Mouse (Mus musculus): ENCODE measurements at regions not wholly inside any gene's neighbourhood (a gene's known extent, or its start where the extent isn't known, plus 50 kb on each side); places are given as distances from the start of the nearest gene placed in this dataset.

DNA sequence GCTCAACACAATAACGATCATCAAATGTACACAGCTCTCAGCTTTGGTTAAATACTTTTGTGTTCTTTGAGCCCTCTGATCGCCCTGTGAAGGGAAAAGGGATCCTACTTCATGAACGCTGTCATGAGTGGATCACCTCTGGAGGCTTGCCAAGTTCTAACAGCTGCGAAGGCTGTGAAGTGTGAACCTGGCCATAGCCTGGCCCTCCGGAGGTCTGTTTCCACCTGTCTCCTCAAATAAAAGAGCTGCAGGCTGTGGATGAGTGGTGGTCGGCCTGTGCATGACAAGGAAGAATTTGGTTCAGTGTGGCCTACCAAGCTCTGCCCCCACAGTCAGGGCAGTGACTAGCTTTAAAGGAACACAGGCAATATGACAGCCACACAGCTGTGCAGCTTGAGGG is 122.0 kb downstream of the Gm12728 start:
- DNase-seq (ENCODE audit: low spot score in 2 of 2) = no peak

DNA sequence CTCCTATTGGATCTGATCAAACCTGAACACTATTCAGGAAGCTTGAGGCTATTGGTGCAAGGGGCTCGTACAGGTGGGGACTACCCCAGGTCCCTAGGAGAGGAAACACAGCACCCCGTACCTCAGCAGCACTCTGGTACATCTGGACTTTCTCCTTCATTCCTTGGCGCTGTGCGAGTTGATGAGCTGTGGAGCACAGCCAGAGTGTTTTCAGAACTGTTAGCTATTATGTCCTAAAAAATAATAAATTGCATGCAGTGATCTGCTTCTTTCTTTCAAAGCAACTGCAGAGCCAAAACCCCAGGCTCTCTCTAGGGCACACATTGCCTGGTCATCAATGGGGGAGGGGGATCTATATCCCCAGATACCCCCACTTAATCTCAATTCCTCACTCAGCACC is 122.6 kb downstream of the Gm12728 start:
- no peak for DNase-seq (ENCODE audit: low spot score in 2 of 2)

DNA sequence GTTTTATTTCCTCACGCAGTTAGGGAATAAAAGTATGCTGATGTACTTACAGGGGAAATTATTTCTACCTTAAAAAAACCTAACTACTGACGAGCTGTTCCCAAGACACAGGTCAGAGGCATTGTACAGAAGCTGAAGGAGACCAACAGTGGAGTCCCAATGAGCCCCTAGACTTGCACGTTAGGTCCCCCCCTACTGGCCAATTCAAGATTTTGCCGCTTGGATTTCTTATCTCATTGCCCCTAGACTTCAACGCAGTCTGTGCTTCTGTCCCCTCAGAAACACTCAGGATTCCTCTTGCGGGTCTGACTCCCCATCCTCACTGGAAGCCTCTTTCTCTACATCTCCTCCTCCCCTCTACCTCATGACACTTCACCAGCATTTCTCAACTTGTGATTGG is 125.3 kb downstream of the Gm12728 start:
- no peak for DNase-seq (ENCODE audit: low spot score in 2 of 2)

DNA sequence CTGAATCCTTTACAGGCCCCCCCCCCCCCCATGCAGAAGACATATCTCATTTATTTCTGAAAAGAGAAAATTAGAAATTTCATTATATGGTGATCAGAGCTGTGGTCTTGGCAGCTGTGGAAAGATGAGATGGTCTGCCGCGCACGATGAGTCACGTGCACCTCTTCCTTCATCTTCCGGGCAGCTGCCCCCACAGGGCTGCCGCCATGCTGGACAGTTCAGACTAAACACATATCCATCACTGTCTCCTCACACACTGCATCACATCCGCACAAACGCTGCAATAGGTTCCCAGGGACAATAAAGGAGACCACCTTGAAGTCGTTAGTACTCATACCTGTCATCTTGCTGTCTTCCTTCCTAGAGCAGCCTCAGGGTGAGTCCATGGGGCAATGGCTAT is 126.6 kb downstream of the Gm12728 start:
- DNase-seq (ENCODE audit: low spot score in 2 of 2) = no peak

DNA sequence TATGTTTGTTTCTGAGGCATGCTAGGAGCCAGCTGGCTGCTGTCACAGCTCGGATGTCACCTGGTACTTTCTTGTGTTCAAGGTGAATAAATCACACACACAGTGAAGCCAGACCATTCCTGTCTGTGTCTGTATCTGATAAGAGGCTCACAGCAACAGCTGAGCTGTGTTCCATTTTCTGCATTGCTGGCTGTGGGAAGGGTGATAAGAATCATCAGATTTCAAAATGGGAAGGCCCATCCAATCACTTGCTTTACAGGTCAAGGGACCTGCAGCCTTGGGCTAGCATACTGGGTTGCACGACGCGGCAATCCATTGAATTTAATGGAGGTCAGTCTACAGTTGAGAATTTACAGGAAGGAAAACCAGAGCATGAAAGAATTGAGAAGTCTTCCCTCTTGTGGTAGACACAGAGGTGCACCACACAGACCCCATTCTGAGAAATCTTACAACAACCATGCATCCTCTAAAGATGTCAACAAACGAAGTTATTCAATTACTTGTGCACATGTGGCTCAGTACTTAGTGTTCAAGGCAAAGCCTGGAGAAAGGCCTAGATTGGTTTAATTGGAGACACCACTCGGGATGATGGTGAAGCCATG is 135.2 kb downstream of the Gm12728 start:
- no peak for DNase-seq (ENCODE audit: low spot score in 2 of 2)

DNA sequence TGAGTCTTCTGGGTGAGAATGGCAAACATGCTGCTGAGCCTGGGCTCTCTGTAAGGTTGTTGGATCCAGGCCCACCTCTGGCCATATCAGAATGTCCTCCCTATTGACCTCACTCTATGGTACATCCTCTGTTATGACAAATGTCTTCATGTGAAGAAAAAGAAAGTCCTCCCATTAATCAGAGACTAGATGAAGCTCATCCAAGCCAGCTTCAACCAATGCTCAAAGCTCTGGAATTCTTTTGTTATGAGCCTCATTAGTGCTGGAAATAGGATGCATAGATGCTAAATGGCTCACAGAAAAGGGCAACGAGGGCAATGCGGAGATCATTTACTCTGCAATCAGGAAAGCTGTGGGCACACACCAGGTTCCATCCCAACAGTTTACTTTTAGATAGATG is 135.8 kb downstream of the Gm12728 start:
- no peak for DNase-seq (ENCODE audit: low spot score in 2 of 2)

DNA sequence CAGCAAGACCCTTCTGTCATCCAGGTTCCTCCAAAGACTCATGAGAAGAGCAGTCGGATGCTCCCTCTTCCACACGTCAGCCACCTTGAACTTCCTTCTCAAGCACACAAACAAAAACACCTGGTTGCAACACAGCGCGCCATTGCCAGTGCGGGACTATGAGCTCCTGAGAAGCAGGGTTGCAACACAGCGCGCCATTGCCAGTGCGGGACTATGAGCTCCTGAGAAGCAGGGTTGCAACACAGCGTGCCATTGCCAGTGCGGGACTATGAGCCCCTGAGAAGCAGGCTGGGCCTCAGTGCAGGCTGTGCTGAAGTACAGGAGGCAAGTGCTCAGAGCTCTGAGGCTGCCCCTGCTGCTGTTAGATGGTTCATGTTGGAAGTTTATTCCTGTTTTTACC is 140.0 kb downstream of the Gm12728 start:
- DNase-seq (ENCODE audit: low spot score in 2 of 2) = no peak

DNA sequence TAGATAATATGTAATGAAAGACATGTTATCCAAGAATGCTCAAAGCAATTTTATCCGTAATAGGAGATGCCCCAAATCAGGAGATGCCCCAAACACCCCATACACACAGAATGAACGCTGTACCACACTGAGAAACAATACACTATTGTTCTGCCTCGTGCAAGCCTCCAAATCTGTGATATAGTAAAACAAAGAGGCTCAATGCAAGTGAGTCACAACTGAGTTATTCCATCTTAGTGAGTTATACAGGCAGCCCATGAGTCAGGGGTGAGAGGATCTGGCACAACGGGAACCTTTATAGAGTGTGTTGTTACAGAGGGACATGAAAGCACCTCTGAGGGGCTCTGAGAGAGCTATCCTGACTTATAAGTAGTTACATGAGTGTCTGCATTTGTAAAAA is 145.3 kb downstream of the Gm12728 start:
- no peak for DNase-seq (ENCODE audit: low spot score in 2 of 2)

DNA sequence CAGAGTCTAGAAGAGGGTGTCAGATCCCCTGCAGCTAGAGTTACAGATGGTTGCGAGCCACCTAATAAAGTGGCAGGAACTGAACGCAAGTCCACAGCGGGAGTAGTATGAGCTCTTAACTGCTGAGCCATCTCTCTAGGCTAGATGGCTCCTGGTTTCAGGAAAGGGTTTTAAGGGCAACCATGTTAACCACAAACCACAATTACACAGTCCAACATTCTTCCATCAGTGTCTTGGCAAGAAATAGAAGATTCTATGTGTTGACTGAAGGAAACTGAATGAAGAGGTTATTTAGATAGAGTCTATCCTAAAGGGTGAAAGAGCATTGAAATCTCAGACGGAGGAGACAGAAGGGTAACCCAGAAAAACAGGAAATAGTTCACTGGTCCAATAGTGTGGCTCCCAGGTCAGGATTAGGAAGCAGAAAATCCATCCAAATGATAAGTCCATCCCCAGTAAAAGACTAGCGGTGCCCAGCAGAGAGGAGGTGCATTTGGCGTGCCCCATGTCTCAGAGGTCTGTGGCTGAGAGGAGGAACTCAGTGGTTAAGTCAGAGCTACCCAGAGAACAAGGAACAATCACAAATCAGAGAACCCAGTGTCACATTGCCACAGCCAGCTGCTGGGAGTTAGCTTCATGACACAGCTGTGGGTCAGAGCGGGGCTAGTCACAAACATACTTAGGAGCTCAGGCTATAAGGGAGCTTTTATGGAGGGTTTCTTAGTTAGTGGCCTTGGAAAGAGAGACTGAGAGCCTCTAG is 147.3 kb downstream of the Gm12728 start:
- DNase-seq (ENCODE audit: low spot score in 2 of 2) = no peak

DNA sequence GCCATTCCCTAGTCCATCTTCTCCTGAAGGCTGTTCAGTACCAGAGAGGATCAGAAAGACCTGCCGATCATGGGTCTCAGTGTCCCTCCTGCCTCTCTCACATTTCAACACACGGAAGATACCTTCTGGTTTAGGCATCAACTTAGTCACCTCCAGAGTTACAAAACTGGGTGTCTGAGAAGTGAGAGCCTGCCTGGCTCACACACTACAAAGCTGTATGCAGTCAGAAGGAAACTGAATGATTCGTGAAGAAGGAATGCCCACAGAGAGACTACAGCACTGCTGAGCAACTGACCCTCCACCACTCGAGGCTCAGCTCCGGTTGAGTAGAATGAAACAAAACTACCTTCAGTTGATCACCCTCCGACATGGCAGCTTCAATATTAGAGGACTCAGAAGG is 147.9 kb downstream of the Gm12728 start:
- no peak for DNase-seq (ENCODE audit: low spot score in 2 of 2)

DNA sequence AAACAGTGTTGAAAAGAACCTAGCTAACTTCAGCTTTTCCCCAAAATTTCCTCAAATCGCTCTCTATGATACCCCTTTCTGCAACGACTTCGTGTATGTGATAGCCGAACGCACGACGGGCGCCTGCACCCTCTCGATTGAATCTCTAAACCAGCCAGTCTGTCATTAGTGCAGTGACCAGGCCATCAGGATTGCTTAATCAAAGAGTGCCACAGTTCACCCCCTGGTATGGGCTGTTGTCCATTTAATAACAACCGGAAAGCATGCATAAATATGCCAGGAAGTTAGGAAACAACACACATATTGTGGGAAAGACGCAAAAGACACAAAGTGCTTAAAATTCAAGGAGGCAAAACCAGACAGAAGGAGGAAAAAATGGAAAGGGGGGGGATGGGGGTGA is 149.2 kb downstream of the Gm12728 start:
- DNase-seq (ENCODE audit: low spot score in 2 of 2) = no peak

DNA sequence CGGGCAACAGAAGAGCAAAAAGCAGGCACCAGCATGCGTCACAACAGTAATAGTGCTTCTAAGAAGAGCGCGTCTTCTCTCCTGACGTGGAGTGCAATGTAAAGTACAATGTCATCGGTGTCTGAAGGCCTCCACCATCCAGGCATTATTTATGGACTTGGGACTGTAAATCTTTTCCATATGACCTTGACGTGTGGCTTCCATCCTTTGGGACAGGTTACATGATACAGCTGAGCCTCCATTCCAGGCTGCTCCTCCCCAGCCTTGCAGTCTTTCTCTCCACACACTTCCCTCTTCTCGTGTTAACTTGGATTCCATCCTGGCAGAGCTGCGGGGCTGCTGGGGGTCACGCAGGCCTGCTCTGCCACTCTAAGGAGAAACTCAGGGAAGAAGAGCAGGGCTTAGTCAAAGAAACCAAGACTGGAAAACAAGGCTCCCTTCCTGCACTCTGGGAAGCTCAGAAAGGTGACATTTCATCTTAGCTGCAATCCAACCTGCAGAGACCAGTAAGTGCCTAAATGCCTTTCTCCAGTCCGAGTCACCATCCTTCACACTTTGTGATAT is 150.0 kb downstream of the Gm12728 start:
- DNase-seq (ENCODE audit: low spot score in 2 of 2) = no peak

DNA sequence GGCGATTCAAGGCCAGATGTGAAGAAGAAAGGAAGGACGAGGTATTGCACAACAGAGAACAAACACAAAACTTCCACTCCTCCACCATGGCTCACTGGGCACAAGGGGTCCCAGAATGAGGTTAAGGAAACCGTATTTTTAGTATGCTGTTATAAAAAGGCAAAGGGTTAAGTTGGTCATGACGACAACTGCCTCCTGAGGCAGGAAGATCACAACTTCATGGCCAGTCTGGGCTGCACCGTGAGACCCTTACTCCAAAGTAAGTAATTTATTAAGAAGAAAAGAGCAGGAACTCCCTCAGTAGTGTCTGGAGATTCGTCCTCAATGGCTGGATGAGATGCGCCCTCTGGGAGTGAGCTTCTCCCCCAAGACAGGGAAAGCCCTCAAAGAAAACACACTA is 151.2 kb downstream of the Gm12728 start:
- no peak for DNase-seq (ENCODE audit: low spot score in 2 of 2)

DNA sequence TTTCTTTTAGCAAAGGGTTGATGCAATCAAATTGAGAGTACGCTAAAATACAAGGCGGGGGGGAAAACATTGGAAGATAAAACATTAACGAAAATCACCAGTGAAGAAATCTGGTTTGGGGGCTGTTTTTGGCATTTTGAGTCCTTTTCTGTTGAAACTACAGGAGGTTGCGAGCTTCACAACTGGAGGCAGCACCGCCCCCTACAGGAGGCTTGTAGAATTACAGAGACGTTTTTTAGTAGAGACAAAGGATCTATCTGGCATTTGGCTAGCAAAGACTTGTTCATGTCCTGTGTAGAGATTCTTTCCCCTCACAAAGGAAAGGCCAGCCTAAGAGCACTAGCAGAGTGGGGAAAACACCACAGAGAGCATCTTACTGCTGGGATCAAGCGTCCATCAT is 152.1 kb downstream of the Gm12728 start:
- no peak for DNase-seq (ENCODE audit: low spot score in 2 of 2)

DNA sequence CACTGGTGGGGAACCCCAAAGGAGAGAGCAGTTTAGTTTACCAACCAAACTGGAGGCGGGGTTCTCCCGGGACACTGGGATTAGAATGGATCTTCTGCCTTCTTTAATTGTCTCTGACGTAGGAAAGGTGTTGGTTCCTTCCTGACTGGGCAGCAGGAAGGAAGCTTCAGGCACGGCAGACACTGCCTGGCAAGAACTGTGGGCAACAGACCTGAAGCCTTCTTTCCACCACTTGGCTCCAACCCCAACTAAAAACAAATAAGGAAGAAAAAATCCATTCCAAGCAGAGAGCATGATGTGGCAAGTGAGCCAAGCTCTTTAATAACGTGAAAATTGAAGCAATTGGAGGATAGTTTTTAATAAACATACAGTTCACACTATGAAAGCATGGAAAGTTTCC is 155.3 kb downstream of the Gm12728 start:
- DNase-seq (ENCODE audit: low spot score in 2 of 2) = no peak

DNA sequence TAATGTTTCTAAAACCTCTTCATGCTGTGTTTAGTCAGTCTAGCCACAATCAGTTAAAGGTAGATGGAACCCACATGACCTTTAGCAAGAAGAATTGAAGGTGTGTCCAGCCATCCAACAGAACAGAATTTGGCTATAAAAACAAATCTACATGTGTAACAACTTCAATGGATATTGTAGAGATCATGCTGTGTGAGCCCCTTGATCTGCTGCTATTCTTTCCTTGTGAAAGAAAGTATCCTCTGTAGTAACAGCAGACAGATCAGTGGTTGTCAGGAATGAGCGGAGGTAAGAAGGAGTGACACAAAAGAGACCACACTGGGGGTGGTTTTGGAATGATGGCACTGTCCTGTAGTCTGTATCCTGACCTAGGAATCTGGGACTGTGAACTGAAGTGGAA is 156.3 kb downstream of the Gm12728 start:
- no peak for DNase-seq (ENCODE audit: low spot score in 2 of 2)

DNA sequence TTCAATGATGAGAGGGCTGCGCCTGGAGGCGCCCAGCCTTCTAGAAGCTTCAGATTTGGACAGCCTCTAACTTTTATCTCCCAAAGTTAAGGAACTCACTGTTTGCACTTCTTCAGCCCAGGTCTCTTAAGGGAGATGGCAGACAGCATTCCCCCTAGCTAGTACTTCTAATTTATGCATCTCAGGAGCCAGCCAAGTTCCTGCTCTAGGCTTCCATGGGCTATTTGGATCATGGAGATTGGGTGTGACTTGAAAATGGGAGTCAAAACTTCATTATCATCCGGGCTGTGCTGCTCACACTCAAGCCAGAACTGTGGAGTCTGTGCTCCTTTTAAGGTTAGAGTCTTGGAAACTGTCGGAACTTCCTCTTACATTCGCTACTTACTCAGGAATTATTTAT is 158.7 kb downstream of the Gm12728 start:
- DNase-seq (ENCODE audit: low spot score in 2 of 2) = no peak

DNA sequence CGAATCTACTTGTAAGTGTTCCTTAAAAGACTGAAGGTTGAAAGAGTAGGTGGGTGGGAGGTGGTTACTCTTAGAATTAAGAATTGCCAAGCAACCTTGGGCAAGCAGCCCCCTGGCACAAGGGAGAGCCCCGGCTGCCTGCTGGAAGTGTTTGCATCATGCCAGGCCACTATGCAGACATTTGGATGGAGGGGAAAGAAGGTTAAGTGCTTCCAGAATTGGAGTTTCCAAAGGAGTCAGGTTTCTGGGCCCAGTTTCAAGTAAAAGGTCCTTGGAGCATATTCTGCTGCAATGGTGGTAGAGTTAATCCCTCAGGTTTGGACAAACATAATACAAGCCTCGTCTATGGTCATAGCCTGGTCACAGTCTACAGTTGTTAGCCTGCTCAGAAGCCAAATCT is 162.7 kb downstream of the Gm12728 start:
- no peak for DNase-seq (ENCODE audit: low spot score in 2 of 2)

DNA sequence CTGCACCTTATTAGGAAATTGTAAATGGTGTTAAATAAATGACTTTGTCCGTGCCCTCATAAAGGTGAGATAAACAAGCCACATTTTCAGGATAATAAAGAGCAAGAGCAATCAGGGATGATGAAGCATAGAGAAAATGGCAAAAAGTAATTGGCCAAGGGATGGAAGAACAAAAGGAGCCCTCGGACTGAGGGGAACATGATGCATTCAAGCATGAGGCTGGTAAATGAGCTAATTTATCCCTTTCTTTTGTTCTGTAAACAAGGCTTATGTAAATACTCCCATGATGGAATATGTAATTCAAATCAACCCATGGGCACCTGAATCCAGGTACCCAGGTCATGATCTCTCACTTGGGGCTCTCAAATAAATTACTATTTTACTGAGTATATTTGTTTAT is 166.8 kb downstream of the Gm12728 start:
- no peak for DNase-seq (ENCODE audit: low spot score in 2 of 2)

DNA sequence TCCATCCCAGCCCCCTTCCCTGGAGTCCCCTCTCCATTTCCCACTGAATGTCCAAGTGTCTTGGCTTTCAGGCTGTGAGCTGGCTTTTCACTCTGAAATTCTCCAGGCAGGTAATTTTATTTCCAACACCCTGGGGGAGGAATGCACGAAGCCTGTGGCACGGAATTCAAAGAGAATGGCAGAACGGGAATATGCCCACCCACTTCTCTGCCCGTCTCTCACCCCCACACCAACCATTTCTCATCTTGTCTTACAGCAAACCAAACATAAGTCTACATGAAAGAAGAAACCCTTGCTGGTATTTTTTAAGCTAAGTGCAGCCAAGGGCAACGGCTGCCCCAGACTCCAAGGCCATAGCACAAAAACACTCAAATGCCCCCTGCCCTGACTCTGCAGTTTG is 168.7 kb downstream of the Gm12728 start:
- DNase-seq (ENCODE audit: low spot score in 2 of 2) = peak in 1 of 2 experiments; percentile 21

DNA sequence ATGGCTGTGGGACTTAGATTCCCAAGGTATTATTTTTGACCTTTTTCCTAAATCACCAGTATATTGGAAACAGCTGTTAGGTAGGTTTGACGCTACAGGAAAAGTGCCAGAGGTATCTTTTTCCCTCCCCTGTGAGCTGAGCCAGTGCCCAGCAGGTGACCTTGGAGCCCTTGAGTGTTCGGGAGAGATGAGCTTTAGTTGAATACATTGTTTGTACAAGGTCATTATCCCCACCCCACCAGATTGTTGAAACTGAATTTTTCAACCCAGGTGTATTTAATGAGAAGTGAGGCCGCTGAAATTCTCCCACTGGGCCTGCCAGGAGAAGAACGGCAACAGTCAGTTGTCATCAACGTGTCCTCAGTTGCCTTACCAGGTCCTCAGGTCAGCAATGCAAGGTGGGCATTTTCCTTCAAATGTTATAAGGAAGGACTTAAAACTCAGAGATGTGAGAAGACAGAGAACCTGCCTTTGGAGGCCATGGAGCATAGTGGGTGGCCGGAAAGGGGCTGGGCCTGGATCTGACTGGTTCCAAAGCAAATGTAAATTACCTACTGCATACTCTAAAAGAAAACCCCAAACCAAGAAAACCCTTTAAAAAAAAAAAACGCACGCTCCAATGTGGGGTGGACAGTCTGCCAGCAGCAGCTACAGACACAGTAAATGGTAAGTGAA is 172.2 kb downstream of the Gm12728 start:
- no peak for DNase-seq (ENCODE audit: low spot score in 2 of 2)

DNA sequence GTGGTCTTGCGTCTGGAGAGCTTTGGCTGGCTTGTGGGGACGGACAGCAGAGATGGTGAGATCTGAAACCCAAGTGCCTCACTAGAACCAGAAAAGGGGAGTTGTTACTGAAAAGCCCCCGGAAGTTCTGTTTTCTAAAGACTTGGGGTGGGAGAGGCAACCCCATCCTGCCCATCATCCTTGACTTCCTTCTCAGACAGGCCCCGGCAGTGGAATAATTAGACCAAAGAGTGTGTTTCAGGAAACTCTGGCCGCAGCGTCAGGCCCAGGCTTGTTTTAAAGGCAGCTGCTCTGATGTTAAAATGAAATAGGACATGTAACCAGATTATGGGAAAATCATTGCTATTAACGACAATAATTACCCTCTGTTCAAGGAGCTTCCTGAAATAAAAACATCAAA is 172.9 kb downstream of the Gm12728 start:
- DNase-seq (ENCODE audit: low spot score in 2 of 2) = no peak

DNA sequence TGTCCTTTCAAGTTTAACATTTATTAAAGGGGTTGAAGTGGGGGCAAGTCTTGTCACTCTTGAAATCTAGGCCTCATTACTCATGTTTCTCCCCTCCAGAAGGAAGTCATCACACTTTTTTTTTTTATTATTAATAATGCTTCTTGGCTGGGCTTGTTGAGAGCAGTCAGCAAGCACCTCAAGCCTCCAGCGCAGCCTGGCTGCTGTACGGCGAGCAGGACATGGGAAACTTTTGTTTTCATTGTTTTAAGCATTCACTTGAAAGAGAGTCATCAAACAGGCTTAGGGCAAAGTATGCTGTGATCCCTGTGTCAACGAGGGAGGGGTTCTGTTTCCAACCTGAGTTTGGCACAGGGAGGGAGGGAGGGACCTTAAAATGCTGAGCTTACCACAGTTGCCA is 178.7 kb downstream of the Gm12728 start:
- DNase-seq (ENCODE audit: low spot score in 2 of 2) = no peak
